Mouse (Mus musculus): ENCODE data around the gene Man1b1.

The Man1b1 gene

DNA sequence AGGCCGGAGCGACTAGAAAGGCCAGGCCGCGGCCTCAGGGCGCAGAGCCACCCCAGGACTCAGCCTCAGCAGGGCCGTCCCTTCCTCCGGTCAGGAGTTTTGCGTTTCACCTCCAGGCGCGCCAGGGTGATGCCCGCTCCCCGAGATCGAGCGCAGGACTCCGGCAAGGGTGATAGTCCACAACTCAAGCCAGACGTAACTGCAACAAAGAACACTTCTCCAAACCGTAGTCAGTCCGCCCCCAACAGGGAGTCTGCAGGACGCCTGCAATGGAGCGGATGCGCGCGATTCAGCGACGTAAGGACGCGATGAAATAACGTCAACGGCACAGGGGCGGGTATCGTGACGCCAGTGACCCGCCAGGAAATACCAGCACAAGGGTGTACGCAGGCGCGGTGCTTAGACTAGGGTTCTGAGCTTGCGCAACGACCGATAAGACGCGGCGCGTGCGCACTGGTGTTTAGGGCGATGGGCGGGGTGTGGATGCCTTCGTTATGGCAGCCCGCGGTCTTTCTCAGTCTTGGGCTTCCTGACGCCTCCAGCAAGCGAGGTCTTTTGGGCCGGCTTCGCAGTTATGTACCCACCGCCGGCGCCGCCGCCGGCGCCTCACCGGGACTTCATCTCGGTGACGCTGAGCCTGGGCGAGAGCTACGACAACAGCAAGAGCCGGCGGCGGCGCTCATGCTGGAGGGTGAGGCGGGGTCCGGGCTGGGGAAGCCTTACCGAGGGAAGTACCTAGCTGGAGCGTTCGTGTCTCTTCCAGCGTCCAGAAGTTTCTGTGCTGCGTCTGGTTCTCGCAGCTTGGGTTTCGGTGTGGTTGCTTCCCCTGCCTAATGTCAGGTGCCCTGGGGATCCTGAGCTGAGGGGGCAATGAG, at the start of gene Man1b1:
Gene Man1b1, plus strand, starts transcription at position 53 of the 875 bp plus-strand sequence.
- no peaks in the 10 kb centered on the region for H3K9me3 ChIP-seq (ENCODE audit: low read length)
- TF ChIP-seq NANOG (IDR thresholded peaks at IDR 0.05; ENCODE audit: borderline replicate concordance, low read length) (no peak), POU5F1 (IDR thresholded peaks at IDR 0.05; ENCODE audit: borderline replicate concordance, low read length) (no peak), CTCF (conservative IDR thresholded peaks at IDR 0.05; ENCODE audit: low read length) (no peak)
- peak within 1 kb of the TSS; percentile 100 for H3K4me3 ChIP-seq (replicated peaks; ENCODE audit: low read length)
- no peaks in the 10 kb centered on the region for H3K27me3 ChIP-seq (ENCODE audit: insufficient read depth, low read length)
- H3K4me1 ChIP-seq (replicated peaks; ENCODE audit: low read depth, low read length) = peaks cover 35% of the 10 kb centered on the region
- H3K36me3 ChIP-seq (ENCODE audit: insufficient read depth, low read length) = peaks cover 42% of the 10 kb centered on the region

GRCm38 (mm10) chr2:25285551-25285950, 46.6 kb upstream of the Man1b1 start:
- H3K9me3 ChIP-seq (ENCODE audit: low read length) = no peaks in the 10 kb centered on the region
- no peak overlapping the region for H3K4me3 ChIP-seq (replicated peaks; ENCODE audit: low read length)
- H3K36me3 ChIP-seq (ENCODE audit: insufficient read depth, low read length) = peaks cover 54% of the 10 kb centered on the region
- H3K27me3 ChIP-seq (ENCODE audit: insufficient read depth, low read length) = peaks cover 36% of the 10 kb centered on the region
- TF ChIP-seq POU5F1 (IDR thresholded peaks at IDR 0.05; ENCODE audit: borderline replicate concordance, low read length) (no peak), NANOG (IDR thresholded peaks at IDR 0.05; ENCODE audit: borderline replicate concordance, low read length) (no peak), CTCF (conservative IDR thresholded peaks at IDR 0.05; ENCODE audit: low read length) (no peak)
- H3K4me1 ChIP-seq (replicated peaks; ENCODE audit: low read depth, low read length) = peaks cover 41% of the 10 kb centered on the region

- Histone ChIP-seq H3K27me3 (ENCODE audit: insufficient read depth, low read length) (peaks cover 44% of the 10 kb centered on the region), H3K36me3 (ENCODE audit: insufficient read depth, low read length) (peaks cover 46% of the 10 kb centered on the region), H3K4me3 (replicated peaks; ENCODE audit: low read length) (no peak overlapping the region), H3K4me1 (replicated peaks; ENCODE audit: low read depth, low read length) (peaks cover 48% of the 10 kb centered on the region), H3K9me3 (ENCODE audit: low read length) (no peaks in the 10 kb centered on the region)
- TF ChIP-seq CTCF (conservative IDR thresholded peaks at IDR 0.05; ENCODE audit: low read length) (no peak), POU5F1 (IDR thresholded peaks at IDR 0.05; ENCODE audit: borderline replicate concordance, low read length) (no peak), NANOG (IDR thresholded peaks at IDR 0.05; ENCODE audit: borderline replicate concordance, low read length) (no peak)
These were observed 45.8 kb upstream of the Man1b1 start for GRCm38 (mm10) chr2:25286314-25286713.

DNA sequence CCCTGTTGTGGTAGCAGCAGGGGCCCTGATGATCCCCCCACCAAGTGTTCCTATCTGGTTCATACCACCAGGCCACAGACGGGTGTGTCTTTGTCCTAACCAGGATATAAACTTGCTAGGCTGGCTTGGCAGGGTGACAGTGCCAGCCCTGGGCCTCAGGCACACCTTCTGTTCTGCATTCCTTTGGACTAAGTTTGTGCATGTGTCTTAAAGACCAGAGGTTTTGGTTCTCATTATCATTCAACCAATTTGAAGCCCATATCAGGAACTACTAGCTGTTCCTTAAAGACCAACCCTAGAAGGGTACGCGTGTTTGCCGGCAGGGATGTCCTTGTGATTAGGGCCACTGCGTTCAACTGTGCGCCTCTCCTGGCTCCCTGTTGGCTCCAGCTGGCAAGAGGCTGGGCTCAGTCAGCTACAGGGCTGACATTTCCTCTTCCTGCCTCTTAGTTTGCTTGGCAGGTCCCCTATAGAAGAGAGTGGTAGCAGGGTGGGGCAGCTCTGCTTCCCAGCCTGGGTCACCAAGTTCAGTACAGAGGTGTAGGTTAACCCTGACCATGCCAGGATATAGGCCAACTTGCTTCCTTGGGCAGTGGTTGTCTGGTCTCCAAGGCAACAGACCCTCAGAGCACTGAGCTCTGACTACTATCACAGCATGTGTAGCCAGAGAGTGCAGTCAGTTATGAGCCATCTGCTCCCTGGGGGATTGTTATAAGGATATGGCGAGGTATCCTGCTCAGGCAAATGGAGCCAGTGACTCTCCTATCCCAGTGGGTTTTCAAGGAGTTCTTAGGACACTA, 45.1 kb upstream of the Man1b1 start:
- H3K9me3 ChIP-seq (ENCODE audit: low read length) = no peaks in the 10 kb centered on the region
- peaks cover 41% of the 10 kb centered on the region for H3K36me3 ChIP-seq (ENCODE audit: insufficient read depth, low read length)
- peaks cover 55% of the 10 kb centered on the region for H3K4me1 ChIP-seq (replicated peaks; ENCODE audit: low read depth, low read length)
- H3K4me3 ChIP-seq (replicated peaks; ENCODE audit: low read length) = no peak overlapping the region
- peaks cover 51% of the 10 kb centered on the region for H3K27me3 ChIP-seq (ENCODE audit: insufficient read depth, low read length)
- no peak for TF ChIP-seq NANOG (IDR thresholded peaks at IDR 0.05; ENCODE audit: borderline replicate concordance, low read length)
- no peak for TF ChIP-seq CTCF (conservative IDR thresholded peaks at IDR 0.05; ENCODE audit: low read length)
- no peak for TF ChIP-seq POU5F1 (IDR thresholded peaks at IDR 0.05; ENCODE audit: borderline replicate concordance, low read length)

GRCm38 (mm10) chr2:25287927-25288649, 44.0 kb upstream of the Man1b1 start, which contains the start of gene Tmem210:
TSS of gene Tmem210 (plus strand) at chr2:25288145.
- peaks cover 61% of the 10 kb centered on the region for H3K27me3 ChIP-seq (ENCODE audit: insufficient read depth, low read length)
- TF ChIP-seq POU5F1 (IDR thresholded peaks at IDR 0.05; ENCODE audit: borderline replicate concordance, low read length) = no peak
- no peak for TF ChIP-seq CTCF (conservative IDR thresholded peaks at IDR 0.05; ENCODE audit: low read length)
- no peak for TF ChIP-seq NANOG (IDR thresholded peaks at IDR 0.05; ENCODE audit: borderline replicate concordance, low read length)
- H3K9me3 ChIP-seq (ENCODE audit: low read length) = no peaks in the 10 kb centered on the region

GRCm38 (mm10) chr2:25288734-25289345, 43.3 kb upstream of the Man1b1 start:
- peaks cover 66% of the 10 kb centered on the region for H3K27me3 ChIP-seq (ENCODE audit: insufficient read depth, low read length)
- H3K4me1 ChIP-seq (replicated peaks; ENCODE audit: low read depth, low read length) = peaks cover 71% of the 10 kb centered on the region
- H3K4me3 ChIP-seq (replicated peaks; ENCODE audit: low read length) = no peak overlapping the region
- H3K36me3 ChIP-seq (ENCODE audit: insufficient read depth, low read length) = peaks cover 27% of the 10 kb centered on the region
- no peaks in the 10 kb centered on the region for H3K9me3 ChIP-seq (ENCODE audit: low read length)
- TF ChIP-seq POU5F1 (IDR thresholded peaks at IDR 0.05; ENCODE audit: borderline replicate concordance, low read length) = no peak
- no peak for TF ChIP-seq CTCF (conservative IDR thresholded peaks at IDR 0.05; ENCODE audit: low read length)
- TF ChIP-seq NANOG (IDR thresholded peaks at IDR 0.05; ENCODE audit: borderline replicate concordance, low read length) = no peak

More at GRCm38 (mm10) chr2:25287927-25288649, 44.0 kb upstream of the Man1b1 start, which contains the start of gene Tmem210:
- peaks cover 64% of the 10 kb centered on the region for H3K4me1 ChIP-seq (replicated peaks; ENCODE audit: low read depth, low read length)
- H3K4me3 ChIP-seq (replicated peaks; ENCODE audit: low read length) = no peak within 1 kb of the TSS
- H3K36me3 ChIP-seq (ENCODE audit: insufficient read depth, low read length) = peaks cover 30% of the 10 kb centered on the region

DNA sequence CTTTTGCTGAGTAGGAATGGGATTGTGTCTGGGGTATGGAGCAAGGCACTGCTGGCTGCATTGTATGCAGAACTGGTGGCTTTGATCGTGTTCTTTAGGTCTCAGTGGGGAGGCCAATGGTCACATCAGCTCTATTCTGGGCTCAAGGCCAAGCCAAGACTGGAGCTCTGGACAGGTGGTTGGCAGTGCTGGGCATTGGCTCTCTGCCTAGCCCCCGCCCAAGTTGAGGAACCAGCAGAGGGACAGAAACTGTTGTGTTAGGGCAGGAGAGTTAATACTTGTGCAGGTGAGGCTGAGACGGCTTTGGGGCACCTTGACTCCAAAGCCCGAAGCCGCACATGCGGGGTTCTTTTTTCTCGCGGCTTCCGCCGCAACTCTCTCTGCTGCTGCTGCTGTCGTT, 42.5 kb upstream of the Man1b1 start, which contains the start of gene Lrrc26:
Gene Lrrc26, plus strand, starts transcription at position 265 of the 400 bp plus-strand sequence.
- TF ChIP-seq POU5F1 (IDR thresholded peaks at IDR 0.05; ENCODE audit: borderline replicate concordance, low read length) = no peak
- TF ChIP-seq NANOG (IDR thresholded peaks at IDR 0.05; ENCODE audit: borderline replicate concordance, low read length) = peak; percentile 41; the same call in 1 of the 2 replicates
- TF ChIP-seq CTCF (conservative IDR thresholded peaks at IDR 0.05; ENCODE audit: low read length) = no peak

More for the DNA sequence above, 42.5 kb upstream of the Man1b1 start, which contains the start of gene Lrrc26:
- Histone ChIP-seq H3K4me1 (replicated peaks; ENCODE audit: low read depth, low read length) (peaks cover 76% of the 10 kb centered on the region), H3K36me3 (ENCODE audit: insufficient read depth, low read length) (peaks cover 27% of the 10 kb centered on the region), H3K9me3 (ENCODE audit: low read length) (no peaks in the 10 kb centered on the region), H3K27me3 (ENCODE audit: insufficient read depth, low read length) (peaks cover 68% of the 10 kb centered on the region), H3K4me3 (replicated peaks; ENCODE audit: low read length) (peak within 1 kb of the TSS; percentile 78)
